27 mouse cellular contexts compared by ENCODE assay signal in the genomic region with DNA sequence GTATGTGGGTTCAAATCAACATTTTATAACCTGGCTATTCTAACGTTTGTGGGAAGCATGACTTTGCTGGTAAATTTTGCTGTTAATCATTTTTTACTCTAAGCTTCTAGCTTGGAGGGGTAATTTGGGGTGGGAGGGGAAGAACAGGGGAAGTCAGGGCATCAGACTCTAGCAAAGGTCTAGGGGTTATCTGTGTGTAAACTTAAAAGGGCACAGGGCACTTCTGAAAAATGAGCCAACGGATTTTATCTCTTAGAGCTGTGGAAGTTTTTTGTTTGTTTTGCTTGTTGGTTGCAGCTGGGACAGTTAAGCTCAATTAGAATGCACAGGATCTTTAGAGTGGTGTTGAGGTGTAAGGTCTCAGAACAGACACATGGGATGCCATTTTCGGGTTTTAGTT. TPM values are rescaled to one million over a fixed set of nuclear protein-coding genes. Genes with fewer than 3 reads are reported as not detected.
"Had no signal": no experiment of that assay in that cellular context is flagged by ENCODE, and none has a peak within 500 bp of the region (broad histone marks: within the 10 kb centered on the region; RNA-seq: fewer than 3 reads in every experiment).

No protein-coding gene starts in this region.

- DNase-seq: lung, adult 18-20 months; lung, embryonic 14.5 days; lung, postnatal 10 days; lung, postnatal 4 days; midbrain, embryonic 14.5 days; retina, postnatal 1 day; right cerebral cortex, adult 18-20 months; right cerebral cortex, postnatal 25 days; right cerebral cortex, postnatal 4 days; spleen, adult 18-20 months; thymus, adult 18-20 months; thymus, postnatal 14 days; thymus, postnatal 36 days had no signal

- ATAC-seq: midbrain, embryonic 16.5 days had no signal

- H3K36me3 ChIP-seq: midbrain, embryonic 10.5 days; midbrain, embryonic 12.5 days; neural tube, embryonic 13.5 days; neural tube, embryonic 15.5 days had no signal

- H3K4me1 ChIP-seq: midbrain, embryonic 10.5 days; midbrain, embryonic 12.5 days; neural tube, embryonic 13.5 days; neural tube, embryonic 15.5 days had no signal

- H3K4me3 ChIP-seq: midbrain, embryonic 10.5 days; midbrain, embryonic 12.5 days; myocyte; neural tube, embryonic 13.5 days; neural tube, embryonic 15.5 days had no signal

- H3K27ac ChIP-seq: midbrain, embryonic 10.5 days; midbrain, embryonic 12.5 days; neural tube, embryonic 13.5 days; neural tube, embryonic 15.5 days had no signal

- H3K9me3 ChIP-seq: neural tube, embryonic 15.5 days had no signal

- H3K9ac ChIP-seq: lung, embryonic 14.5 days; midbrain, embryonic 12.5 days; neural tube, embryonic 13.5 days; neural tube, embryonic 15.5 days had no signal

- H3K27me3 ChIP-seq: midbrain, embryonic 12.5 days; neural tube, embryonic 13.5 days; neural tube, embryonic 15.5 days had no signal

- H3K4me2 ChIP-seq: lung, embryonic 14.5 days; midbrain, embryonic 12.5 days; neural tube, embryonic 13.5 days; neural tube, embryonic 15.5 days had no signal

RNA-seq across cellular contexts. Expression of gene Gm4756, which starts 11.4 kb away (rescaled TPM):
- total RNA-seq: megakaryocyte, adult 5-6 weeks; megakaryocyte-erythroid progenitor cell, adult 5-6 weeks had no signal
- polyA plus RNA-seq: lung, embryonic 14.5 days; lung, embryonic 16.5 days; midbrain, embryonic 10.5 days; midbrain, embryonic 12.5 days; midbrain, embryonic 14.5 days; midbrain, embryonic 16.5 days; myocyte; neural tube, embryonic 11.5 days; neural tube, embryonic 13.5 days; neural tube, embryonic 15.5 days; small intestine, adult 2 months; stomach, embryonic 14.5 days; stomach, embryonic 16.5 days; thymus, postnatal 0 days had no signal
